Mouse (Mus musculus) midbrain, embryonic 11.5 days (tissue): ENCODE results near the gene Tmem170b. TPM values are rescaled to one million over a fixed set of nuclear protein-coding genes. Genes with fewer than 3 reads are reported as not detected.
A peak's percentile ranks its signal among the peaks of the same experiment; 100 is the strongest.

Source experiments
- ATAC-seq: fragments of 200-750 bp; cut with Nextera tagmentation; 2 replicates; pipeline ENCODE4 v1.8.0; 2017; ENCODE audit warnings: moderate TSS enrichment, moderate library complexity; ENCODE audit not compliant: low FRiP score
- DNase-seq: peaks from one replicate; pipeline ENCODE4 v3.0.0; 2015; ENCODE audit warnings: low spot score; ENCODE audit errors: missing footprints
- H3K27ac ChIP-seq: fragments of 300-500 bp; sonication (generic); 2 replicates; pipeline ENCODE4 v1.5.1; 2014; ENCODE audit warnings: low read depth, low read length
- H3K27me3 ChIP-seq: fragments of 300-500 bp; sonication (generic); 2 replicates; pipeline ENCODE4 v1.6.1; 2014; ENCODE audit warnings: mild to moderate bottlenecking, low read length, moderate library complexity, mixed read lengths; ENCODE audit not compliant: control insufficient read depth, insufficient read depth
- H3K36me3 ChIP-seq: fragments of 300-500 bp; sonication (generic); 2 replicates; pipeline ENCODE4 v1.6.1; 2014; ENCODE audit warnings: mild to moderate bottlenecking, low read length, moderate library complexity, mixed read lengths; ENCODE audit not compliant: control insufficient read depth, insufficient read depth
- H3K4me1 ChIP-seq: fragments of 300-500 bp; sonication (generic); 2 replicates; pipeline ENCODE4 v1.6.1; 2014; ENCODE audit warnings: low read length; ENCODE audit not compliant: control insufficient read depth, insufficient read depth
- H3K4me2 ChIP-seq: fragments of 300-500 bp; sonication (generic); 2 replicates; pipeline ENCODE4 v1.6.1; 2014; ENCODE audit warnings: mild to moderate bottlenecking, moderate library complexity
- H3K4me3 ChIP-seq: fragments of 300-500 bp; sonication (generic); 2 replicates; pipeline ENCODE4 v1.5.1; 2014; ENCODE audit warnings: low read depth, low read length
- H3K9ac ChIP-seq: fragments of 300-500 bp; sonication (generic); 2 replicates; pipeline ENCODE4 v1.6.1; 2014; ENCODE audit warnings: low read length
- H3K9me3 ChIP-seq: fragments of 300-500 bp; sonication (generic); 2 replicates; pipeline ENCODE4 v1.6.1; 2016; ENCODE audit warnings: low read length; ENCODE audit not compliant: control insufficient read depth
- WGBS: fragments of 180-500 bp; shearing (Covaris S2); extraction: QIAGEN DNeasy Blood & Tissue Kit; methylation state at CpG from one replicate; pipeline ENCODE4 v1.1.7; 2014; 5-methylcytosine and 5-hydroxymethylcytosine counted together
- polyA plus RNA-seq: library from polyadenylated mRNA; unstranded; fragments of >200 nt; fragmentation: Nextera tagmentation; extraction: Ambion mirVana; gene quantifications from 2 replicates; pipeline ENCODE4 v1.2.1, GENCODE M21; 2014

Gene Tmem170b
- polyA plus RNA-seq, 1 experiment from 2014 or later: 23.8 TPM

GRCm38 (mm10) chr13:41581058-41581457 is 24.6 kb upstream of the Tmem170b start:
- Histone ChIP-seq H3K27me3 (no peaks in the 10 kb centered on the region), H3K36me3 (no peaks in the 10 kb centered on the region), H3K27ac (no peak overlapping the region), H3K9ac (no peak overlapping the region), H3K4me3 (no peak overlapping the region), H3K9me3 (peaks cover 2% of the 10 kb centered on the region; the same call in 1 of the 2 replicates), H3K4me1 (no peaks in the 10 kb centered on the region), H3K4me2 (no peak overlapping the region)
- DNase-seq (no peak), ATAC-seq (no peak)
- WGBS: 86% methylated on average over 4 of the region's 4 CpGs

- H3K4me2 ChIP-seq: no peak overlapping the region
- no peak overlapping the region for H3K4me3 ChIP-seq
- H3K9me3 ChIP-seq: no peaks in the 10 kb centered on the region
- H3K36me3 ChIP-seq: no peaks in the 10 kb centered on the region
- no peak for ATAC-seq
- H3K27me3 ChIP-seq: no peaks in the 10 kb centered on the region
- no peak overlapping the region for H3K9ac ChIP-seq
- no peaks in the 10 kb centered on the region for H3K4me1 ChIP-seq
- no peak overlapping the region for H3K27ac ChIP-seq
- 81% methylated on average over 7 of the region's 7 CpGs for WGBS
- no peak for DNase-seq
These were observed 21.9 kb upstream of the Tmem170b start for GRCm38 (mm10) chr13:41583666-41584357.

GRCm38 (mm10) chr13:41584358-41584680 is 21.4 kb upstream of the Tmem170b start:
- Histone ChIP-seq H3K4me2 (no peak overlapping the region), H3K36me3 (no peaks in the 10 kb centered on the region), H3K4me1 (no peaks in the 10 kb centered on the region), H3K27me3 (no peaks in the 10 kb centered on the region), H3K9me3 (no peaks in the 10 kb centered on the region), H3K4me3 (no peak overlapping the region), H3K27ac (no peak overlapping the region), H3K9ac (no peak overlapping the region)
- WGBS: 90% methylated on average over 3 of the region's 3 CpGs
- ATAC-seq (no peak), DNase-seq (no peak)

- no peaks in the 10 kb centered on the region for H3K36me3 ChIP-seq
- no peaks in the 10 kb centered on the region for H3K9me3 ChIP-seq
- no peaks in the 10 kb centered on the region for H3K27me3 ChIP-seq
- no peak overlapping the region for H3K4me3 ChIP-seq
- DNase-seq: no peak
- WGBS: 89% methylated on average over 4 of the region's 4 CpGs
- H3K27ac ChIP-seq: no peak overlapping the region
- H3K4me1 ChIP-seq: no peaks in the 10 kb centered on the region
- H3K4me2 ChIP-seq: no peak overlapping the region
- no peak for ATAC-seq
- H3K9ac ChIP-seq: no peak overlapping the region
These were observed 20.8 kb upstream of the Tmem170b start for GRCm38 (mm10) chr13:41584896-41585295.

GRCm38 (mm10) chr13:41596678-41597077 is 9.0 kb upstream of the Tmem170b start:
- 70% methylated on average over 2 of the region's 2 CpGs for WGBS
- Histone ChIP-seq H3K36me3 (no peaks in the 10 kb centered on the region), H3K27me3 (no peaks in the 10 kb centered on the region), H3K9ac (no peak overlapping the region), H3K4me3 (no peak overlapping the region), H3K27ac (no peak overlapping the region), H3K4me2 (no peak overlapping the region), H3K4me1 (no peaks in the 10 kb centered on the region), H3K9me3 (no peaks in the 10 kb centered on the region)
- ATAC-seq (no peak), DNase-seq (no peak)

- Histone ChIP-seq H3K27ac (no peak overlapping the region), H3K4me1 (no peaks in the 10 kb centered on the region), H3K27me3 (no peaks in the 10 kb centered on the region), H3K4me3 (no peak overlapping the region), H3K9me3 (no peaks in the 10 kb centered on the region), H3K36me3 (no peaks in the 10 kb centered on the region), H3K9ac (no peak overlapping the region), H3K4me2 (no peak overlapping the region)
- no peak for ATAC-seq
- 80% methylated on average over 4 of the region's 4 CpGs for WGBS
- DNase-seq: no peak
These were observed 5.7 kb upstream of the Tmem170b start for GRCm38 (mm10) chr13:41599977-41600376.

GRCm38 (mm10) chr13:41601056-41601455 is 4.7 kb upstream of the Tmem170b start:
- Histone ChIP-seq H3K4me2 (no peak overlapping the region), H3K9ac (no peak overlapping the region), H3K4me1 (no peaks in the 10 kb centered on the region), H3K4me3 (no peak overlapping the region), H3K27me3 (no peaks in the 10 kb centered on the region), H3K9me3 (no peaks in the 10 kb centered on the region), H3K27ac (no peak overlapping the region), H3K36me3 (no peaks in the 10 kb centered on the region)
- ATAC-seq (no peak), DNase-seq (no peak)
- WGBS: 82% methylated on average over 3 of the region's 3 CpGs

- DNase-seq (no peak), ATAC-seq (no peak)
- no peaks in the 10 kb centered on the region for H3K36me3 ChIP-seq
- no peak overlapping the region for H3K27ac ChIP-seq
- H3K4me3 ChIP-seq: no peak overlapping the region
- H3K27me3 ChIP-seq: no peaks in the 10 kb centered on the region
- peaks cover 5% of the 10 kb centered on the region; the same call in 1 of the 2 replicates for H3K4me1 ChIP-seq
- no peaks in the 10 kb centered on the region for H3K9me3 ChIP-seq
- H3K9ac ChIP-seq: no peak overlapping the region
- 85% methylated on average over 5 of the region's 5 CpGs for WGBS
- H3K4me2 ChIP-seq: no peak overlapping the region
These were observed 1.7 kb upstream of the Tmem170b start for GRCm38 (mm10) chr13:41603921-41604466.

- Histone ChIP-seq H3K27me3 (no peaks in the 10 kb centered on the region), H3K9ac (peak overlapping the region; percentile 95), H3K9me3 (no peaks in the 10 kb centered on the region), H3K36me3 (no peaks in the 10 kb centered on the region), H3K4me3 (peak overlapping the region; percentile 96), H3K4me1 (peaks cover 5% of the 10 kb centered on the region; the same call in 1 of the 2 replicates), H3K27ac (peak overlapping the region; percentile 82), H3K4me2 (peak overlapping the region; percentile 56)
- DNase-seq (peak; percentile 95), ATAC-seq (peak; percentile 45)
- 2% methylated on average over 59 of the region's 67 CpGs for WGBS
These were observed 634 bp downstream of the Tmem170b start for GRCm38 (mm10) chr13:41606081-41607000.
